ENCODE assay signal across 9 mouse cellular contexts in genomic region chr11:4593491-4593848, GRCm38 (mm10). TPM values are rescaled to one million over a fixed set of nuclear protein-coding genes. Genes with fewer than 3 reads are reported as not detected.
DNase-seq lines count a peak whose midpoint lies in the region; ATAC-seq and TF ChIP-seq lines count a peak whose summit lies in the region.
"Had no signal": no experiment of that assay in that cellular context is flagged by ENCODE, and none has a peak within 500 bp of the region (broad histone marks: within the 10 kb centered on the region; RNA-seq: fewer than 3 reads in every experiment).

No protein-coding gene starts in this region.

- H3K9ac ChIP-seq in lung, postnatal 0 days (replicated peaks; ENCODE audit: low read depth): peak overlapping the region; percentile 98
- peak overlapping the region; percentile 37 for H3K9ac ChIP-seq in limb, embryonic 12.5 days (replicated peaks)
- H3K9ac ChIP-seq in stomach, embryonic 14.5 days (replicated peaks; ENCODE audit: low read depth, low read length): peak overlapping the region; percentile 95; the same call in 1 of the 2 replicates

- peak overlapping the region; percentile 64 for H3K4me2 ChIP-seq in lung, postnatal 0 days (replicated peaks; ENCODE audit: low read depth, low read length)
- peak overlapping the region; percentile 62 for H3K4me2 ChIP-seq in limb, embryonic 12.5 days
- peak overlapping the region; percentile 45 for H3K4me2 ChIP-seq in stomach, embryonic 14.5 days (replicated peaks; ENCODE audit: low read depth, low read length)

- TF ChIP-seq CTCF in lung, postnatal 0 days (IDR thresholded peaks at IDR 0.05): no peak
- no peak for TF ChIP-seq CTCF in embryonic fibroblast, embryonic 13.5 days (IDR thresholded peaks at IDR 0.05; ENCODE audit: borderline replicate concordance, insufficient read depth, low read length)

- H3K36me3 ChIP-seq in lung, postnatal 0 days (ENCODE audit: insufficient read depth, low read length): no peaks in the 10 kb centered on the region
- 0 out of 2 replicates have a peak, but pooled peaks cover 3% of the 10 kb centered on the region for H3K36me3 ChIP-seq in limb, embryonic 12.5 days
- H3K36me3 ChIP-seq in stomach, embryonic 14.5 days (ENCODE audit: control insufficient read depth, insufficient read depth, low read length): no peaks in the 10 kb centered on the region

- H3K4me1 ChIP-seq in lung, postnatal 0 days (ENCODE audit: insufficient read depth, low read depth, low read length): peaks cover 4% of the 10 kb centered on the region
- no peaks in the 10 kb centered on the region; the same call in 1 of the 2 replicates for H3K4me1 ChIP-seq in embryonic fibroblast, embryonic 13.5 days (ENCODE audit: control insufficient read depth, insufficient read depth, low read length)
- peaks cover 14% of the 10 kb centered on the region for H3K4me1 ChIP-seq in limb, embryonic 12.5 days (replicated peaks)
- no peaks in the 10 kb centered on the region for H3K4me1 ChIP-seq in stomach, embryonic 14.5 days (ENCODE audit: control insufficient read depth, insufficient read depth, low read length)

- no peaks in the 10 kb centered on the region for H3K27me3 ChIP-seq in lung, postnatal 0 days (replicated peaks; ENCODE audit: insufficient read depth, low read length)
- H3K27me3 ChIP-seq in limb, embryonic 12.5 days: no peaks in the 10 kb centered on the region
- no peaks in the 10 kb centered on the region for H3K27me3 ChIP-seq in stomach, embryonic 14.5 days (ENCODE audit: control insufficient read depth, insufficient read depth, low read length)

- peak overlapping the region; percentile 100 for H3K4me3 ChIP-seq in lung, postnatal 0 days (ENCODE audit: low read depth, low read length)
- H3K4me3 ChIP-seq in embryonic fibroblast, embryonic 13.5 days (ENCODE audit: insufficient read depth, low read length): peak overlapping the region; percentile 70
- H3K4me3 ChIP-seq in limb, embryonic 12.5 days (replicated peaks): peak overlapping the region; percentile 95
- H3K4me3 ChIP-seq in stomach, embryonic 14.5 days (ENCODE audit: low read depth, low read length): peak overlapping the region; percentile 100

- H3K27ac ChIP-seq in lung, postnatal 0 days (ENCODE audit: low read length): 0 out of 2 replicates have a peak overlapping the region, but pooled peaks have one; percentile 35
- H3K27ac ChIP-seq in embryonic fibroblast, embryonic 13.5 days (ENCODE audit: insufficient read depth, low read length): no peak overlapping the region
- H3K27ac ChIP-seq in limb, embryonic 12.5 days: no peak overlapping the region
- no peak overlapping the region; the same call in 1 of the 2 replicates for H3K27ac ChIP-seq in stomach, embryonic 14.5 days (ENCODE audit: low read length)

- DNase-seq in lung, postnatal 0 days (ENCODE audit: low spot score): peak; percentile 13
- no peak for DNase-seq in lung, postnatal 10 days
- DNase-seq in natural killer cell, adult 2 months (ENCODE audit: low spot score in 2 of 2): no peak
- no peak for DNase-seq in cerebellum, postnatal 25 days
- DNase-seq in left cerebral cortex, postnatal 4 days: no peak

- WGBS in lung, postnatal 0 days: 9% methylated on average over 5 of the region's 5 CpGs
- WGBS in limb, embryonic 12.5 days: 40% methylated on average over 5 of the region's 5 CpGs
- 24% methylated on average over 5 of the region's 5 CpGs for WGBS in stomach, embryonic 14.5 days

- no peak for ATAC-seq in lung, postnatal 0 days
- ATAC-seq in limb, embryonic 12.5 days (ENCODE audit: insufficient number of reproducible peaks, insufficient read depth, low FRiP score, low TSS enrichment, low read depth): no peak
- no peak for ATAC-seq in stomach, embryonic 14.5 days (ENCODE audit: insufficient number of reproducible peaks, insufficient read depth, low FRiP score, low read depth)

- TF ChIP-seq POLR2A in embryonic fibroblast, embryonic 13.5 days (IDR thresholded peaks at IDR 0.05; ENCODE audit: low read depth, low read length): no peak

- intact Hi-C loops in left cerebral cortex, postnatal 4 days (cut with DNase I): no loop called here

- no peak for TF ChIP-seq EP300 in lung, postnatal 0 days (IDR thresholded peaks at IDR 0.05)

- H3K9me3 ChIP-seq in lung, postnatal 0 days (ENCODE audit: low read length): no peaks in the 10 kb centered on the region
- no peaks in the 10 kb centered on the region for H3K9me3 ChIP-seq in limb, embryonic 12.5 days
- no peaks in the 10 kb centered on the region for H3K9me3 ChIP-seq in stomach, embryonic 14.5 days (ENCODE audit: control insufficient read depth, low read depth, low read length)

RNA-seq across cellular contexts. Expression of gene Mtmr3, which starts 1.2 kb away (rescaled TPM):
- polyA plus RNA-seq in lung, postnatal 0 days (2015; fragmentation: Nextera tagmentation; extraction: Ambion mirVana): 22.0 and 24.6 TPM in 2 replicates
- polyA plus RNA-seq in embryonic fibroblast, embryonic 13.5 days (2011; ENCODE audit: insufficient read length, low read depth, missing spikeins): 29.7 and 37.8 TPM in 2 replicates
- 39.5 and 40.0 TPM in 2 replicates for polyA plus RNA-seq in limb, embryonic 12.5 days (2016; fragmentation: Nextera tagmentation; extraction: Ambion mirVana)
- polyA plus RNA-seq in stomach, embryonic 14.5 days (2014; fragmentation: Nextera tagmentation; extraction: Ambion mirVana): 30.5 and 31.1 TPM in 2 replicates
- 10 to 100 TPM; 74.2 to 76.6 TPM for total RNA-seq in left cerebral cortex, postnatal 4 days (2021)

RNA-seq across cellular contexts. Expression of gene Gm11032, which starts 26.4 kb away (rescaled TPM):
- not detected in 2 replicates for polyA plus RNA-seq in lung, postnatal 0 days (2015; fragmentation: Nextera tagmentation; extraction: Ambion mirVana)
- polyA plus RNA-seq in embryonic fibroblast, embryonic 13.5 days (2011; ENCODE audit: insufficient read length, low read depth, missing spikeins): not detected in 2 replicates
- polyA plus RNA-seq in limb, embryonic 12.5 days (2016; fragmentation: Nextera tagmentation; extraction: Ambion mirVana): not detected in 2 replicates
- not detected in 2 replicates for polyA plus RNA-seq in stomach, embryonic 14.5 days (2014; fragmentation: Nextera tagmentation; extraction: Ambion mirVana)
- not detected for total RNA-seq in left cerebral cortex, postnatal 4 days (2021)
- total RNA-seq: common myeloid progenitor, adult 5-6 weeks had no signal

RNA-seq across cellular contexts. Expression of gene Ascc2, which starts 44.1 kb away (rescaled TPM):
- 21.7 and 25.3 TPM in 2 replicates for polyA plus RNA-seq in lung, postnatal 0 days (2015; fragmentation: Nextera tagmentation; extraction: Ambion mirVana)
- polyA plus RNA-seq in embryonic fibroblast, embryonic 13.5 days (2011; ENCODE audit: insufficient read length, low read depth, missing spikeins): 34.3 and 39.0 TPM in 2 replicates
- polyA plus RNA-seq in limb, embryonic 12.5 days (2016; fragmentation: Nextera tagmentation; extraction: Ambion mirVana): 37.2 and 39.7 TPM in 2 replicates
- polyA plus RNA-seq in stomach, embryonic 14.5 days (2014; fragmentation: Nextera tagmentation; extraction: Ambion mirVana): 33.8 and 35.5 TPM in 2 replicates
- 10 to 100 TPM; 27.3 to 28.3 TPM for total RNA-seq in left cerebral cortex, postnatal 4 days (2021)

Comparison
In these comparisons a context has a peak if more than half of its experiments do, and no peak if none do; other contexts are left out.
1. H3K9ac ChIP-seq: peak in every context shown above with its lines; median percentile 98 in lung, postnatal 0 days; 95 in stomach, embryonic 14.5 days; 37 in limb, embryonic 12.5 days.